Mouse (Mus musculus): ENCODE measurements around the gene Ctsd. TPM values are rescaled to one million over a fixed set of nuclear protein-coding genes. Genes with fewer than 3 reads are reported as not detected.

Gene Ctsd
- polyA plus RNA-seq, 1 experiment from 2014 or later = 451 TPM

Other genes starting within 250 kb of the Ctsd start
- not detected in 2 replicates for gene Gm45337, start 243.4 kb downstream of the Ctsd start, polyA plus RNA-seq (2015; fragmentation: Nextera tagmentation; extraction: Ambion mirVana)
- not detected in 2 replicates for gene Gm29735, start 230.9 kb downstream of the Ctsd start, polyA plus RNA-seq (2015; fragmentation: Nextera tagmentation; extraction: Ambion mirVana)
- gene Gm4553, start 222.3 kb downstream of the Ctsd start, polyA plus RNA-seq (2015; fragmentation: Nextera tagmentation; extraction: Ambion mirVana) = not detected in 2 replicates
- not detected in 2 replicates for gene Krtap5-2, start 212.0 kb downstream of the Ctsd start, polyA plus RNA-seq (2015; fragmentation: Nextera tagmentation; extraction: Ambion mirVana)
- not detected in 2 replicates for gene Gm10153, start 197.6 kb downstream of the Ctsd start, polyA plus RNA-seq (2015; fragmentation: Nextera tagmentation; extraction: Ambion mirVana)
- gene Krtap5-3, start 186.7 kb downstream of the Ctsd start, polyA plus RNA-seq (2015; fragmentation: Nextera tagmentation; extraction: Ambion mirVana) = not detected in 2 replicates
- gene Gm7579, start 176.2 kb downstream of the Ctsd start, polyA plus RNA-seq (2015; fragmentation: Nextera tagmentation; extraction: Ambion mirVana) = not detected in 2 replicates
- gene Krtap5-5, start 158.1 kb downstream of the Ctsd start, polyA plus RNA-seq (2015; fragmentation: Nextera tagmentation; extraction: Ambion mirVana) = not detected in 2 replicates
- not detected in 2 replicates for gene Gm40460, start 147.0 kb downstream of the Ctsd start, polyA plus RNA-seq (2015; fragmentation: Nextera tagmentation; extraction: Ambion mirVana)
- gene Gm2431, start 129.7 kb downstream of the Ctsd start, polyA plus RNA-seq (2015; fragmentation: Nextera tagmentation; extraction: Ambion mirVana) = not detected in 2 replicates
- not detected in 2 replicates for gene Gm4559, start 113.7 kb downstream of the Ctsd start, polyA plus RNA-seq (2015; fragmentation: Nextera tagmentation; extraction: Ambion mirVana)
- not detected in 2 replicates for gene Krtap5-1, start 90.9 kb downstream of the Ctsd start, polyA plus RNA-seq (2015; fragmentation: Nextera tagmentation; extraction: Ambion mirVana)
- gene Krtap5-4, start 84.5 kb downstream of the Ctsd start, polyA plus RNA-seq (2015; fragmentation: Nextera tagmentation; extraction: Ambion mirVana) = not detected in 2 replicates
- 3.7 and 5.2 TPM in 2 replicates for gene Ifitm10, start 14.3 kb downstream of the Ctsd start, polyA plus RNA-seq (2015; fragmentation: Nextera tagmentation; extraction: Ambion mirVana)
- gene Gm49369, start 5.4 kb downstream of the Ctsd start, polyA plus RNA-seq (2015; fragmentation: Nextera tagmentation; extraction: Ambion mirVana) = 0.96 TPM in 1 of 2 replicates, not detected in the other
- gene Syt8, start 46.8 kb upstream of the Ctsd start, polyA plus RNA-seq (2015; fragmentation: Nextera tagmentation; extraction: Ambion mirVana) = 31.1 and 50.1 TPM in 2 replicates
- gene Tnni2, start 53.8 kb upstream of the Ctsd start, polyA plus RNA-seq (2015; fragmentation: Nextera tagmentation; extraction: Ambion mirVana) = 20.2 and 217 TPM in 2 replicates
- gene Lsp1, start 72.8 kb upstream of the Ctsd start, polyA plus RNA-seq (2015; fragmentation: Nextera tagmentation; extraction: Ambion mirVana) = 216 and 235 TPM in 2 replicates
- gene Tnnt3, start 110.8 kb upstream of the Ctsd start, polyA plus RNA-seq (2015; fragmentation: Nextera tagmentation; extraction: Ambion mirVana) = 12.0 and 208 TPM in 2 replicates
- 16.2 and 30.7 TPM in 2 replicates for gene Mrpl23, start 144.6 kb upstream of the Ctsd start, polyA plus RNA-seq (2015; fragmentation: Nextera tagmentation; extraction: Ambion mirVana)